Mouse (Mus musculus) limb, embryonic 11.5 days (tissue): ENCODE results near the gene Tspan17. TPM values are rescaled to one million over a fixed set of nuclear protein-coding genes. Genes with fewer than 3 reads are reported as not detected.

Experiments used
- ATAC-seq: fragments of 200-750 bp; cut with Nextera tagmentation; 2 replicates; pipeline ENCODE4 v1.8.0; 2017; ENCODE audit warnings: low read depth; ENCODE audit not compliant: insufficient number of reproducible peaks, low FRiP score, low TSS enrichment
- DNase-seq: peaks from one replicate; pipeline ENCODE4 v3.0.0-alpha.2; 2015; ENCODE audit warnings: low spot score
- H3K27ac ChIP-seq: fragments of 300-500 bp; sonication (generic); replicated peaks from 2 replicates; pipeline ENCODE4 v1.5.1; 2014; ENCODE audit warnings: low read depth, mild to moderate bottlenecking, low read length
- H3K27me3 ChIP-seq: fragments of 300-500 bp; sonication (generic); 2 replicates; pipeline ENCODE4 v1.6.1; 2014; ENCODE audit warnings: mild to moderate bottlenecking, low read length, mixed read lengths; ENCODE audit not compliant: control insufficient read depth, insufficient read depth
- H3K36me3 ChIP-seq: fragments of 300-500 bp; sonication (generic); 2 replicates; pipeline ENCODE4 v1.6.1; 2014; ENCODE audit warnings: mild to moderate bottlenecking, low read length, moderate library complexity, mixed read lengths; ENCODE audit not compliant: control insufficient read depth, insufficient read depth
- H3K4me1 ChIP-seq: fragments of 300-500 bp; sonication (generic); 2 replicates; pipeline ENCODE4 v1.6.1; 2014; ENCODE audit warnings: low read length, mixed read lengths; ENCODE audit not compliant: control insufficient read depth, insufficient read depth
- H3K4me2 ChIP-seq: fragments of 300-500 bp; sonication (generic); 2 replicates; pipeline ENCODE4 v1.6.1; 2014; ENCODE audit warnings: low read depth, mild to moderate bottlenecking, moderate library complexity; ENCODE audit not compliant: severe bottlenecking
- H3K4me3 ChIP-seq: fragments of 300-500 bp; sonication (generic); 2 replicates; pipeline ENCODE4 v1.5.1; 2014; ENCODE audit warnings: low read depth, low read length
- H3K9ac ChIP-seq: fragments of 300-500 bp; sonication (generic); 2 replicates; pipeline ENCODE4 v1.6.1; 2014; ENCODE audit warnings: mild to moderate bottlenecking, low read length
- H3K9me3 ChIP-seq: fragments of 300-500 bp; sonication (generic); 2 replicates; pipeline ENCODE4 v1.6.1; 2016; ENCODE audit warnings: low read length; ENCODE audit not compliant: control insufficient read depth
- WGBS: fragments of 180-500 bp; shearing (Covaris S2); extraction: QIAGEN DNeasy Blood & Tissue Kit; methylation state at CpG from one replicate; pipeline ENCODE4 v1.1.7; 2014; 5-methylcytosine and 5-hydroxymethylcytosine counted together
- polyA plus RNA-seq: library from polyadenylated mRNA; unstranded; fragments of >200 nt; fragmentation: Nextera tagmentation; extraction: Ambion mirVana; gene quantifications from 2 replicates; pipeline ENCODE4 v1.2.1, GENCODE M21; 2014

The Tspan17 gene
- polyA plus RNA-seq, 1 experiment from 2014 or later: 1.8 TPM

DNA sequence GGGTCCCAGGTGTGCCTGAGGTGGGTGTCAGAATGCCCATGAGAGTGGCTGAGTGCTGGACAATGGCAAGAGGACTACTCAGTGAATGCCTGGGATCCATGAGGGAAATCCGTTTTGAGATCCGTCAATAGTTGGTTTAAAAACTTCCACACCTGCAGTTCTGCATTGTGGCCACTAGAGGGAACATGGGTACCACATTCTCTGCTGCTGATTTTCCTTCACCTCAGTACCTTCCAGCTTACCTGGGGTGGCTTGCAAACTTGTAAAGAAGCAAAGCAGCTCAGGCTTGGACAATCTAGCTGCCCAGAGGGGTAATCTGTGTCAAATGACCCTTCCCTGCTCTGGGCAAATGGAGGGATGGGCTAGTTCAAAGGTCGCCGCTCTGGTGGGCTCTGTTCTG, 8.2 kb downstream of the Tspan17 start:
- Histone ChIP-seq H3K4me2 (no peak overlapping the region), H3K27me3 (no peaks in the 10 kb centered on the region; the same call in 1 of the 2 replicates), H3K4me3 (no peak overlapping the region), H3K27ac (no peak overlapping the region), H3K9me3 (no peaks in the 10 kb centered on the region), H3K4me1 (no peaks in the 10 kb centered on the region), H3K36me3 (no peaks in the 10 kb centered on the region), H3K9ac (no peak overlapping the region)
- WGBS: 42% methylated on average over 4 of the region's 4 CpGs
- DNase-seq: peak; percentile 54
- ATAC-seq: no peak

DNA sequence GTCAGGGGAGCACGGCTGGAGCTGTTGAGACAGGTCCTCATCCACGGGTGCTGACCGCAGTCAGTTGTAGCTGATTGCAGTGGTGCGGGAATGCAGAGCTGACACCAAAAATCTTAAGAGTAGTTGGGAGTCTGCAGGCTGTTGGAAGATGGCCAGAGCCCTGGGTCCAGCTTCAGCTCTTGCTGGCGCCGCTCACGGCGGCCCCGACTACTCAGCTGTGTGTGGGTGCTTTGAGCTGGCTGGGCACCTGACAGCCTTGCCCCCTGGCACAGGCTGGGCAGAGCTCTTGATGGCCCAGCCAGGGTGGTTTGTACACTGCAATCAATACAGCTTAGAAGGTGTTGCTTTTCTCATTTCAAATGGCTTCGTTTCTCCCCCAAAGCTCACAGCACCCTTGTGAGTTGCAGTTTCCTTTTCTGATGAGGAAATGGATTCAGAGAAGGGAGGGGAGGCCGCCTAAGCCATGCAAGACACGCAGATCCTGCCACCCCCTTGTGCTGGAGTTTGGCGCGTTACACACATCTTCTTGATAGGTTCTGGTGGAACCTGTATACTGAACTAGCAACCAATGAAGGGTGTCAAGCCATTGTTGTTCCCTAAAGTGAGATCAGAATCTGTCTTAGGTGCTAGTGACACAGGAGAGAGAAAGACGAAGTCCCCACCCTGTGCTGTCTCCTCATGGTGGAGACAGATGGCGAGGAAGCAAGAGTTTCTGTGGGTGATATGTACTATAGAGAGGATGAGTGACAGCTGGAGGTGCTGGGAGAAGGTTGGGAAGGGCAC, 8.9 kb downstream of the Tspan17 start:
- H3K4me2 ChIP-seq: no peak overlapping the region
- no peaks in the 10 kb centered on the region for H3K27me3 ChIP-seq
- WGBS: 77% methylated on average over 16 of the region's 16 CpGs
- H3K4me3 ChIP-seq: no peak overlapping the region
- no peaks in the 10 kb centered on the region for H3K36me3 ChIP-seq
- no peak for ATAC-seq
- no peaks in the 10 kb centered on the region for H3K4me1 ChIP-seq
- no peaks in the 10 kb centered on the region for H3K9me3 ChIP-seq
- no peak for DNase-seq
- H3K9ac ChIP-seq: no peak overlapping the region
- no peak overlapping the region for H3K27ac ChIP-seq

DNA sequence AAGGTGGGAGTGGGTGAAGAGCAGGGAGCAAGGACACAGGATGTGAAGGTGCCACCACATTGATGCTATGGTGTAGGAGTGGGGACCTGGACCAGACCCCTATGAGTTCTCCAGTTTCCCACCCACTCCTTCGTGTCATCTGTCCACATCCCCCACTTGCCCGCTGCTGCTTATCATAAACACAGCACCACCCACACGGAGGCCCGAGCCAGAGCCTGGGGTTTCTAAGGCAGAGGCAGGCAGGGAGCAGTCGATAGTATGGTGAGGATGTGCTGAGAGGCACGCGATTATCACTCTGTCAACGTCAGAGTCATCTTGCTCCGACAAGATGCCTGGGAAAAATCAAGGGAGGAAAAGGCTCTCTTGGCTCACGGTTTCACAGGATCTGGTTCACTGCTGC, 9.6 kb downstream of the Tspan17 start:
- H3K4me1 ChIP-seq: no peaks in the 10 kb centered on the region
- no peak overlapping the region for H3K4me3 ChIP-seq
- no peaks in the 10 kb centered on the region for H3K9me3 ChIP-seq
- no peaks in the 10 kb centered on the region for H3K36me3 ChIP-seq
- WGBS: 72% methylated on average over 10 of the region's 10 CpGs
- no peak for DNase-seq
- ATAC-seq: no peak
- no peak overlapping the region for H3K27ac ChIP-seq
- no peak overlapping the region for H3K9ac ChIP-seq
- H3K27me3 ChIP-seq: no peaks in the 10 kb centered on the region
- no peak overlapping the region for H3K4me2 ChIP-seq

DNA sequence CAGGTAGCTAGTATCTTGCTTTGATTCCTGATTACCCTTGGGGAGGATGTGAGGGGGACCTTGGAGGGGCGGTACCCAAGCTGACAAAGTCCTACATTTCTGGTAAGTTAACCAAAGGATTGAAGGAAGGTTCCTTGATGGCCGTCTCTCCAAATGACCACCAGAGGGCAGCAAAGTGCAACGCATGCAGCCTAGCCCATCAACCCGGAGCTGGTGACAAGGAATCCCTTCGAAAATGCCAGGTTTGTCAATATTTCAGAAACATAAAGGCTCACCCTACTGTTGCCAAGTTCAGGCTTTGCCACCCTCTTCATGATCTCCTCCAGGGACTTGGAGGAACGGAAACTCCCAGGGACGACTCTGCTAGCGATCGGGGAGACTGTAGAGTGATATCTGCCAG, 10.5 kb downstream of the Tspan17 start:
- Histone ChIP-seq H3K9ac (no peak overlapping the region), H3K9me3 (no peaks in the 10 kb centered on the region), H3K27me3 (no peaks in the 10 kb centered on the region), H3K27ac (no peak overlapping the region), H3K4me3 (no peak overlapping the region), H3K4me2 (no peak overlapping the region), H3K36me3 (no peaks in the 10 kb centered on the region), H3K4me1 (no peaks in the 10 kb centered on the region)
- no peak for ATAC-seq
- 20% methylated on average over 9 of the region's 9 CpGs for WGBS
- DNase-seq: peak; percentile 85

DNA sequence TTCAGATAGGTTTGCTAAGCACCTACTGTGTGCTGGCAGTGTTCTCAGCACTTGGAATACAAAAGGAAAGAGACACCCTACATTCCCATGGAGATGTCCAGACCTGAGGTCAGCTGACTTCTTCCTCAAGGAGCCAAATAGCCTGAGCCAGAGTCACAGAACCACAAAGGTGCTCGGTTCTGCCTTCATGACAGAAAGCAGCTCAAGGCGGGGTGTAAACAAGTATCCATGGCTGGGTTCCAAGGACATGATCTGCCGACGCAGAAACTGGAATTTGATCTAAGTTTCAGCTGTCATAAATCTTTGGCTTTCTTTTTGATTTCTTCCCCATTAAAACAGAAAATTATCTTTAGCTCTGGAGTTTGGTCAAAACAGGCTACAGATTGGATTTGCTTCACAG, 11.0 kb downstream of the Tspan17 start:
- H3K4me1 ChIP-seq: no peaks in the 10 kb centered on the region
- H3K27me3 ChIP-seq: no peaks in the 10 kb centered on the region
- H3K4me2 ChIP-seq: no peak overlapping the region
- H3K9ac ChIP-seq: no peak overlapping the region
- H3K4me3 ChIP-seq: no peak overlapping the region
- WGBS: 64% methylated on average over 4 of the region's 4 CpGs
- DNase-seq: no peak
- no peaks in the 10 kb centered on the region for H3K9me3 ChIP-seq
- H3K36me3 ChIP-seq: no peaks in the 10 kb centered on the region
- ATAC-seq: no peak
- no peak overlapping the region for H3K27ac ChIP-seq

DNA sequence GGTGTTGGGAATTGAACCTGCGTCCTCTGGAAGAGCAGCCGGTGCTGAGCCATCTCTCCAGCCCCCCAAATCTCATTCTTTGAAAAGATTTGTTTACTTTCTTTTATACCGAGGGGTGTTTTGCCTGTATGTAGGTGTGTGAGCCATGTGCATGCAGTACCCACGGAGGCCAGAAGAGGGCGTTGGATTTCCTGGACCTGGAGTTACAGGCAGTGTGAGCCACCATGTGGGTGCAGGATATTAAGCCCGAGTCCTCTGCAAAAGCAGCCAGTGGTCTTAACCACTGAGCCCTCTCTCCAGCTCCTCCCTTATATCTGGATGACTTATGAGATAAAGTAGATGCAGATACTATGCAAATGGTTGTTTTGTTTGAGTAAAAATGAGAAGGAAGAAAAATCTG, 13.8 kb downstream of the Tspan17 start:
- DNase-seq: no peak
- H3K27me3 ChIP-seq: no peaks in the 10 kb centered on the region
- H3K9me3 ChIP-seq: no peaks in the 10 kb centered on the region
- WGBS: 82% methylated on average over 6 of the region's 6 CpGs
- no peaks in the 10 kb centered on the region for H3K4me1 ChIP-seq
- no peak overlapping the region for H3K4me3 ChIP-seq
- H3K9ac ChIP-seq: no peak overlapping the region
- no peak overlapping the region for H3K27ac ChIP-seq
- ATAC-seq: no peak
- H3K4me2 ChIP-seq: no peak overlapping the region
- no peaks in the 10 kb centered on the region for H3K36me3 ChIP-seq

DNA sequence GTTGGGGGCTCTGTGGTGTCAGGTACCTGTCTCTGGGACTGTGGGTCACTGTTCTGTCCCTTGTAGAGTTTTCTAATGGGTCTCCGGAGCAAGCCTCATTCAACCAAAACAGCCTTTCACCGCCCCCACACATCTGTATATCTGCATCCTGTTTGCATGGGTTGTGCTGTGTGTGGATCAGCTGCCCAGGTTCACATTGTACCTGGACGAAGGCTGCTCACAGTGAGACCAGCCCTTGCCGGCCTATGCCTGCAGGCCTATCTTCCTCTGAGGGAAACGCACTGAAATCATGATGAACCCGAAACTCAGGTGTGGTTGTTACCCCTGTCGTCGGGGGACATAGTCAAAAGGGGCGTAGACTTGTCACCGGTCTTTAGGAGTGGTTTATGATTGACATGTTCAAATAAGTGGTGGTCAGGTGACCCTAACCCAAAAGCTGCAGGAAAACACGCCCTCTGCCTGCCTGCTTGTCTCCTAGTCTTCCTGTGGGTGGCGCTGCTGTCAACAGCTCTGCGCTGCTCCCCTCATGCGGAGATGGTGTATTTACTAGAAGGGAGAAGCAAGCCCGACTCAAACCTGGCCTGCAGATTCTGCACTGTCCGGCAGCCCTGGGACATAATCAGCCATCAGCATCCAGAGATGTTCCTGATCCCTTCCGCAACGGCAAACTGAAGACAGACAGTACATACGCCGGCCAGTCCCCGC, 16.1 kb downstream of the Tspan17 start:
- DNase-seq: peak; percentile 66
- WGBS: 37% methylated on average over 21 of the region's 21 CpGs
- Histone ChIP-seq H3K9ac (no peak overlapping the region), H3K4me2 (no peak overlapping the region), H3K9me3 (no peaks in the 10 kb centered on the region), H3K4me3 (no peak overlapping the region), H3K4me1 (no peaks in the 10 kb centered on the region), H3K27ac (no peak overlapping the region), H3K27me3 (no peaks in the 10 kb centered on the region), H3K36me3 (no peaks in the 10 kb centered on the region)
- ATAC-seq: no peak

DNA sequence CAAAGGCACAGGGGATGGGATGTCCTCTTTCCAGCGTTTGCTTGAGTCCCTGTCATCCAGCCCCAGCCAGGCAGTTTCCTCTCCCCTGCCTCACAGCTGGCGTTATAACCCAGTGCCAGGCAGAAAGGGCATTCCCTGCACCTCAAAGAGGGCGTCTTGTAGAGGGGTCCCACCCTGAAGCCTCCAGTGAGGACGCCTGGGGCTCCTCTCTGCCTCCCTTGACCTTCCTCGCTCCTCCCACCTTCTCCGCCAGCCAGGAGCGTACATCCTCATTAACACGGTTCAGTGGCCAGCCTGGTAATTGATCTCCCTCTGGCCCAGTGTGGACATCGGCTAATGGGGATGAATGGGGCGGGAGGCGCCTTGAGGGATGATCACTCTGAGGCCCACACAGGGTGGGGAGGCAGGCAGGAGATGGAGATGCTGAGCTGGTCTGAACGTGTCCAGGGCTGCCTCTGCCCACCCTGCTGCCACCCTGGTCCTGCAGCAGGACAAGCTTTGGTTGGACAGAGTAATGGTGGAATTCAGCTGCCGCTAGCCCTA, 17.3 kb downstream of the Tspan17 start:
- ATAC-seq (no peak), DNase-seq (no peak)
- Histone ChIP-seq H3K36me3 (no peaks in the 10 kb centered on the region), H3K9me3 (no peaks in the 10 kb centered on the region), H3K4me1 (no peaks in the 10 kb centered on the region), H3K9ac (no peak overlapping the region), H3K27me3 (no peaks in the 10 kb centered on the region), H3K27ac (no peak overlapping the region), H3K4me2 (no peak overlapping the region), H3K4me3 (no peak overlapping the region)
- WGBS: 29% methylated on average over 13 of the region's 13 CpGs
